Mouse (Mus musculus): ENCODE results near the gene Mgat4a.

- TF ChIP-seq POLR2A (IDR thresholded peaks at IDR 0.05; ENCODE audit: borderline replicate concordance, insufficient read depth, low read length) (no peak), CTCF (IDR thresholded peaks at IDR 0.05; ENCODE audit: borderline replicate concordance, insufficient read depth, low read depth, low read length) (no peak)
These were observed 59.5 kb downstream of the Mgat4a start for GRCm38 (mm10) chr1:37481331-37481730.

Data from cerebellum, adult 2 months (tissue).